Mouse (Mus musculus) brain, embryonic 14.5 days (tissue): ENCODE data around the gene Ctc1.

Experiments used
- CTCF ChIP-seq: fragments of 200-500 bp; IDR thresholded peaks from 2 replicates; pipeline ENCODE4 v1.5.1; 2012; ENCODE audit warnings: inconsistent platforms, mild to moderate bottlenecking, moderate library complexity, borderline replicate concordance; ENCODE audit not compliant: insufficient read depth, insufficient read length; ENCODE audit errors: extremely low read depth
- POLR2A ChIP-seq: fragments of 200-500 bp; IDR thresholded peaks from 2 replicates; pipeline ENCODE4 v1.6.1; 2012; ENCODE audit warnings: mild to moderate bottlenecking, inconsistent platforms, borderline replicate concordance; ENCODE audit not compliant: poor library complexity, insufficient read depth, insufficient read length, severe bottlenecking; ENCODE audit errors: extremely low read depth

GRCm38 (mm10) chr11:69072234-69072633 is 56.5 kb downstream of the Ctc1 start:
- TF ChIP-seq CTCF (no peak), POLR2A (no peak)
